ENCODE assay signal across 8 mouse cellular contexts in the genomic region with DNA sequence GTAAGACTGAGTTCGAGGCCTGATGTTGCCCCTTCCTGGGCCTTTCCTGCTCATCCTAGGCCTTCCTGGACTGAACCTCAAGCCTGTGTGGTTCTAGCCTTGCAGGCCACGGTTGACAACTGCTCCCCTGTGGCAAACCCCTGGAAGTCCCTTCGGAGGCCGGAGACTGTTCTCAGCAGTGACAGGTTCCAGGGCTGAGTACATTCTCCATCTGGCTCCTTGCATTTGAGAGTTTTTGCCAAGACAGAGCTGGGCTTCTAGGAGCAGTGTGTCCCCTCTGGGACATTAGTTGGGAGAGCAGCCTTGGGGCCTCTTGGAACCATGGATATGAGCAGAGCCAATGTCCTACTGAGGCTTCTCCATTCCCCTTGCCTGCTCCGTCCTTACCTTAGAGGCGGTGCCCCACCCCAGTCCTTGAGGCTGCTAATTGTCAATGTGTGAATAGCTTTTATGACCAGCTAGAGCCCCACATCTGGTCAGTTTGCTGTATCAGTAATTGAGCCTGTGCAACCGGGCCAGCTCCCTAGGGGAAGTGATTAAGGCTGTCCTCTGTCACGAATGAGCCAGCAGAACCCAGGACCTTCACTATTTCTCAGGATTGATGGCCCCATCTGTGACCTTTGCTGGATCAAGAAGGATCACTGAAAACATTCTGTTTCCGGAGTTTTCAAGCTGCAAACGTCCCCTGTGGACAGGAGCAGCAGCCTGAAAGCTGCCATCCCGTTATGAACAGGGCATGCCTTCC.
DNase-seq lines count a peak whose midpoint lies in the region; ATAC-seq and TF ChIP-seq lines count a peak whose summit lies in the region.
"Had no signal": no experiment of that assay in that cellular context is flagged by ENCODE, and none has a peak within 500 bp of the region (broad histone marks: within the 10 kb centered on the region; RNA-seq: fewer than 3 reads in every experiment).

No protein-coding gene starts in this region.

- no peak overlapping the region for H3K9ac ChIP-seq in kidney, postnatal 0 days (ENCODE audit: low read depth, low read length)
- H3K9ac ChIP-seq in forebrain, embryonic 15.5 days (replicated peaks), result 0 out of 2 replicates have a peak overlapping the region, but pooled peaks have one; percentile 3
- H3K9ac ChIP-seq in hindbrain, embryonic 13.5 days, result peak overlapping the region; percentile 35
- peak overlapping the region; percentile 31; the same call in 1 of the 2 replicates for H3K9ac ChIP-seq in neural tube, embryonic 13.5 days

- WGBS in kidney, postnatal 0 days, result 33% methylated on average over 11 of the region's 11 CpGs
- 39% methylated on average over 11 of the region's 11 CpGs for WGBS in forebrain, embryonic 15.5 days
- 31% methylated on average over 11 of the region's 11 CpGs for WGBS in hindbrain, embryonic 13.5 days
- 17% methylated on average over 11 of the region's 11 CpGs for whole genome bisulfite sequencing in neural tube, embryonic 13.5 days

- peak overlapping the region; percentile 19; the same call in 1 of the 2 replicates for H3K27ac ChIP-seq in kidney, postnatal 0 days
- peak overlapping the region; percentile 22 for H3K27ac ChIP-seq in forebrain, embryonic 15.5 days (replicated peaks)
- peak overlapping the region; percentile 69 for H3K27ac ChIP-seq in hindbrain, embryonic 13.5 days
- peak overlapping the region; percentile 68 for H3K27ac ChIP-seq in neural tube, embryonic 13.5 days (replicated peaks)

- no peak overlapping the region for H3K4me3 ChIP-seq in kidney, postnatal 0 days (replicated peaks; ENCODE audit: low read depth, low read length)
- H3K4me3 ChIP-seq in forebrain, embryonic 15.5 days, result no peak overlapping the region
- no peak overlapping the region for H3K4me3 ChIP-seq in hindbrain, embryonic 13.5 days
- no peak overlapping the region for H3K4me3 ChIP-seq in neural tube, embryonic 13.5 days

- no peaks in the 10 kb centered on the region for H3K9me3 ChIP-seq in kidney, postnatal 0 days (replicated peaks; ENCODE audit: low read length)
- H3K9me3 ChIP-seq in forebrain, embryonic 15.5 days, result no peaks in the 10 kb centered on the region
- no peaks in the 10 kb centered on the region for H3K9me3 ChIP-seq in hindbrain, embryonic 13.5 days
- H3K9me3 ChIP-seq in neural tube, embryonic 13.5 days, result no peaks in the 10 kb centered on the region

- H3K4me2 ChIP-seq in kidney, postnatal 0 days (ENCODE audit: low read length), result no peak overlapping the region
- no peak overlapping the region for H3K4me2 ChIP-seq in forebrain, embryonic 15.5 days (replicated peaks)
- H3K4me2 ChIP-seq in hindbrain, embryonic 13.5 days, result no peak overlapping the region; the same call in 1 of the 2 replicates
- H3K4me2 ChIP-seq in neural tube, embryonic 13.5 days, result no peak overlapping the region

- no peak for TF ChIP-seq CTCF in kidney, postnatal 0 days (IDR thresholded peaks at IDR 0.05; ENCODE audit: low read depth)

- H3K36me3 ChIP-seq in kidney, postnatal 0 days (ENCODE audit: insufficient read depth, low read length), result no peaks in the 10 kb centered on the region
- H3K36me3 ChIP-seq in forebrain, embryonic 15.5 days, result no peaks in the 10 kb centered on the region
- H3K36me3 ChIP-seq in hindbrain, embryonic 13.5 days, result no peaks in the 10 kb centered on the region
- H3K36me3 ChIP-seq in neural tube, embryonic 13.5 days, result no peaks in the 10 kb centered on the region

- ATAC-seq in kidney, postnatal 0 days (replicated peaks; ENCODE audit: low FRiP score, low read depth), result no peak
- ATAC-seq in forebrain, embryonic 15.5 days (replicated peaks), result no peak
- ATAC-seq in hindbrain, embryonic 13.5 days (ENCODE audit: low FRiP score), result no peak
- no peak for ATAC-seq in neural tube, embryonic 13.5 days (ENCODE audit: low read depth)

- no peaks in the 10 kb centered on the region for H3K27me3 ChIP-seq in kidney, postnatal 0 days (ENCODE audit: insufficient read depth, low read length)
- H3K27me3 ChIP-seq in forebrain, embryonic 15.5 days, result no peaks in the 10 kb centered on the region
- no peaks in the 10 kb centered on the region for H3K27me3 ChIP-seq in hindbrain, embryonic 13.5 days
- H3K27me3 ChIP-seq in neural tube, embryonic 13.5 days, result no peaks in the 10 kb centered on the region

- H3K4me1 ChIP-seq in kidney, postnatal 0 days (replicated peaks; ENCODE audit: insufficient read depth, low read length), result peaks cover 32% of the 10 kb centered on the region; the same call in 1 of the 2 replicates
- H3K4me1 ChIP-seq in forebrain, embryonic 15.5 days, result peaks cover 99% of the 10 kb centered on the region
- peaks cover 98% of the 10 kb centered on the region for H3K4me1 ChIP-seq in hindbrain, embryonic 13.5 days (replicated peaks)
- H3K4me1 ChIP-seq in neural tube, embryonic 13.5 days (replicated peaks), result peaks cover 100% of the 10 kb centered on the region

- DNase-seq in kidney, postnatal 0 days (ENCODE audit: low spot score), result no peak
- no peak for DNase-seq in kidney, adult 18-20 months
- no peak for DNase-seq in layer of hippocampus, postnatal 14 days (ENCODE audit: low spot score in 2 of 2)
- no peak for DNase-seq in left cerebral cortex, adult 9 months (ENCODE audit: low spot score in 2 of 2)
- DNase-seq: cerebellum, adult 18-20 months had no signal

Comparison
In these comparisons a context has a peak if more than half of its experiments do, and no peak if none do; other contexts are left out.
1. H3K27ac ChIP-seq: peak in every context shown above with its lines; median percentile 69 in hindbrain, embryonic 13.5 days; 68 in neural tube, embryonic 13.5 days; 22 in forebrain, embryonic 15.5 days; 19 in kidney, postnatal 0 days.